Mouse (Mus musculus) B cell, adult 2 months (primary cell): ENCODE measurements around the gene Barhl1.

Experiments
- DNase-seq, 2 experiments: peaks; one replicate each; pipeline ENCODE4 v3.0.0; 2022

Barhl1 gene

DNA sequence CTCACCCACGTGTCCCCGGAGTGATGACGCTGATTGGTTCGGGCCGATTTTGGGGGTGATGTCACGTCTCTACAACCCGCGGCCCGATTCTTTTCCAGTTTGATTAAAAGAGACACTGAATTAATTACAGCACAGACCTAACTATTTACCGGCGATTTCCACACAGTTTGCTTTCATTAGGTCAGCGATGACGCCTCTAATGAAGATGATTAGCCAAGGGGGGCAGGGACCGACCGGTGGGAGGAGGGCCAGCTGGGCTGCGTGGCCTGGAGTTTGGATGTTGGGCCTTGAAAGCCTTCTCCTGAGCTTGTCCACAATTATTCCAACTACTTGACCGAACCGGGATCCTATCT is at the start of gene Barhl1:
Gene Barhl1 (minus strand): TSS at position 156 of the 353 bp plus-strand sequence.
- peak in 1 of 2 experiments; percentile 7 for DNase-seq

DNA sequence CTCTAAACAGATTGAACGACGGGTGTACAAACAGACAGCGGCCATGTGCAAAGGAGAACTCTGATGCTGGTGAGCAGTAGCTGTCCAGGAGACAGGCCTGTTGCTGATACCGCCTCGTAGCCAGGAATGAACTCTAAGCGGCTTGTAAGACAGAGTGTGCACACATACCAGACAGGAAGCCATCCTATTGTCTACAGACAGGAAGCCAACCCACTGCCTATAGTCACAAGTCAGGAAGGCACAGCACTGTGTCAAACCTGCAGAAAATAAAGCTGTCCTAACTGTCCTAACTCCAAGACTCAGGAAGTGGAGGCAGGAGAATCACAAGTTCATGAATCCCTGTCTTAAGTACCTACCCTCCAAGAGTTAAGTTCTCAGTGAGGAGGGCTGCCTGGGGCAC is 47.1 kb upstream of the Barhl1 start:
- DNase-seq, result no peak

DNA sequence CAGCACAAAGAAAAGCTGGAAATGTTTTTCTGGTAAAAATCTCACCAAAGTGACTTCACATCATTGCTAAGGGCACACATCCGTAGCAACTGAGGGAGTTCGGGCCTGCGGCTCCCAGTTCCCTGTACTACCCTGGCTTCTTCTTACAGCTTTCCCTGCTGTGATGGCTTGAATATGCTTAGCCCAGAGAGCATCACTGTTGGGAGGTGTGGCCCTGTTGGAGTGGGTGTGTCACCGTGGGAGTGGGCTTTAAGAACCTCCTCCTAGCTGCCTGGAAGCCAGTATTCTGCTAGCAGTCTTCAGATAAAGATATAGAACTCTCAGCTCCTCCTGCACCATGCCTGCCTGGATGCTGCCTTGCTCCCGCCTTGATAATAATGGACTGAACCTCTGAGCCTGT is 45.2 kb upstream of the Barhl1 start:
- no peak for DNase-seq

DNA sequence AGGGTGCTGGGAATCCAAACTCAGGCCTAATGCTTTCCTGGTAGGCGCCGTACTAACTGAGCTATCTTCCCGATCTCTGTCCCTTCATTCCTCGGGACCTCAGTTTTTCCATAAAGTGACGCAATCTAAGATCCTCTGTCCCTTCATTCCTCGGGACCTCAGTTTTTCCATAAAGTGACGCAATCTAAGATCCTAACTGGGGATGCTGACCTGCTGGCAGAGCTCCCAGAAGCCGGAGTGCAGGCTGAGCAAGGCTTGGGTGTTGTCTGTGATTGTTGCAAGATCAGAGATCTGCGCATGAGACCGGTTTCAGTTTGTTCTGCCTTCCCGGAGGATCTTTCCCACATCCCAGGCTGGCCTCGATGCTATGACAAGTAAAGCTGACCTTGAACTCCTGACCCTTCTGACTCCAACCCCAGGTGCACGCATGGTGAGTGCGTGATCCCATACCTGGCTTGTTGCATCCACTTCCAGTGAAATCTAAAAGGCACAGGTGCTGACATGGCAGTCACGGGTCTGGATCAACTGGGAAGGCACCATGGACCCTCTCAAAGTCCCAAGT is 44.6 kb upstream of the Barhl1 start:
- DNase-seq, result no peak

- no peak for DNase-seq
Observed at GRCm38 (mm10) chr2:28956874-28957273, 40.4 kb upstream of the Barhl1 start.

- no peak for DNase-seq
Observed at GRCm38 (mm10) chr2:28954595-28954994, 38.1 kb upstream of the Barhl1 start.

DNA sequence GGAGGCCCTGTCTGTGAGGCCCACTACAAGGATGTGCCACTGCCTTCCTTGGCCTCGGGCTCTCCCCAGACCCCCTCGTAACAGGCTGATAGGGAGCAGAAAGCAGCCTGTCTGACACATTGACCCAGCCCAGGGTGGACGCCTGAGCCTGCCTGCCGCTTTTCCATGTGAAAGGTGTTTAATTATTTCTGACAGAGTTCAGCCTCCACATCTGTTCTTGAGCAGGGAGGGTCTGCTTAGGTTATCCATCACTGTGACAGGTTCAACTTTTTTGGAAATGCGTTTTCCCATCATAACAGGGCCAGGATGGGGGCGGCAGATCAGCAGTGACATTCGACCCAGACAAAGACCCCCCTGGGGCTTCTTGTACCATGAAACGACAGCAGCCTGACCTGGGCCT is 36.5 kb upstream of the Barhl1 start:
- DNase-seq, result no peak

DNA sequence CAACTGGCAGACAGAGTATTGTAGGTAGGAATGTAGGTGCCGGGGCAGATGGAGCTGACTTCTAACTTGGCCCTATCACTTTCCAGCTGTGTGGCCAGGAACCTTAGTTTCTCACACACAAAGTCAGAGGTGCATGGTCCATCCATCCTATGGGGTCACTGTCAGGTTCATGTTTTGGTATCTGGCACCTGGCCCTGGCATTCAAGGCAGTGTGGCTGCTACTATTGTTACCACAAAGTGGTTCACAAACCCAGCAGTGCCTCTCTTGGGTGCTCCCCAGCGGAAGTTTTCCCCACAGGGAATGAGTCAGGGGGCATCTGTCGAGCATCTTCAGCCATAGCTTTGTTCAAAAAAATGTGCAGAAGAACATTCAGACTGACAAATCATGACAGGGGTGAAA is 29.8 kb upstream of the Barhl1 start:
- DNase-seq, result no peak

DNA sequence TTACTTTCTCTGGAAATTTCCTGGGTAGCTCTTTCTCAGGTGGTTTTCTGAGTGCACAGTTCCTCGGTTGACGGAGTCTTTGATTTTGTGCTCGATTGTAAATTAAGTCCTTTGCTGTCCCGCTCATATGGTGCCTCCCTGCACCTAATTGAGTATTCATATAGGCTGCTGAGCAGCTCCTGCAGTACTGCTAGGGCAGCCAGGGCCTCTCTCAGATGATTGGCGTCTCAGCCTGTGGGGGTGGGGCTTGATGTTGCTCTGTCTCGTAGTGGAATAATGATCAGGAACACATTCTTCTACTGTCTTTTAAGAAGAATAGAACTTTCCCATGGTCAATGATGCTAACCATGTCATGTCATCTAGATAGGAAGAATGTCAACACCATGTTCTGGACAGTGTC is 28.9 kb upstream of the Barhl1 start:
- no peak for DNase-seq

GRCm38 (mm10) chr2:28943666-28944516 is 27.4 kb upstream of the Barhl1 start:
- no peak for DNase-seq

GRCm38 (mm10) chr2:28938997-28939396 is 22.5 kb upstream of the Barhl1 start:
- DNase-seq, result no peak

DNA sequence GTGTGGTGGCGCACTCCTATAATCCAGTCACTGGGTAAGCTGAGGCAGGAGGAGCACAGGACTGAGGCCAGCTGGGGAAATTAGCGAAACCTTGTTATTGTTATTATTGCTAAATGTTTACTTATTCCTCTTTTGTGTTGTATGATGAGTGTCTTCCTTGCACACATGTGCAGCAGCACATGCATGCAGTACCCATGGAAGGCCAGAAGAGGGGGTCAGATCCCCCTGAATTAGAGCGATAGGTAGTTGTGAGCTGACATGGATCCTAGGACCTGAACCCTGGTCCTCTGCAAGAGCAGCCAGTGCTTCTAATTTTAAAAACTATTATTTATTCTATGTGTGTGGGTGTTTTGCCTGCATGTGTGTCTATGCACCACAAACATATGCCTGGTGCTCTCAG is 14.1 kb upstream of the Barhl1 start:
- DNase-seq, result no peak

DNA sequence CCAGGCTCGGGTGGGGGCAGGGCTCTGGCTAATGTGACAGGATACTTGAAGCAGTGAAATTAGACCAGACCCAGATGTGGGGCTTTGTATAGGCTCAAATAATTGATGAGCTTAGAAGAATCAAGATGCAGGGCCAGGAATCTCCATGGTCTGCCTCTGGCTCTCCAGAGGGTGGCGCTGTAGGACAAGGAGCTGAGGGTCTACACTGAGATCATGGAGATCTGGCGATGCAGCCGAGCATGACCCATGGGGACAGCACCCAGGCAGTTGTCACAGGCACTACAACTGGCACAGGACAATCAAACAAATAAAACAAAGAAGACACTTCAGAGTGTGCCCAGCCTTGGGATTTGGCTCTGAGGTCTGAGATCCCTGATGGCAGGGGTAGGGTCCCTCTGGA is 7.4 kb upstream of the Barhl1 start:
- DNase-seq, result peak; percentile 73 to 75

DNA sequence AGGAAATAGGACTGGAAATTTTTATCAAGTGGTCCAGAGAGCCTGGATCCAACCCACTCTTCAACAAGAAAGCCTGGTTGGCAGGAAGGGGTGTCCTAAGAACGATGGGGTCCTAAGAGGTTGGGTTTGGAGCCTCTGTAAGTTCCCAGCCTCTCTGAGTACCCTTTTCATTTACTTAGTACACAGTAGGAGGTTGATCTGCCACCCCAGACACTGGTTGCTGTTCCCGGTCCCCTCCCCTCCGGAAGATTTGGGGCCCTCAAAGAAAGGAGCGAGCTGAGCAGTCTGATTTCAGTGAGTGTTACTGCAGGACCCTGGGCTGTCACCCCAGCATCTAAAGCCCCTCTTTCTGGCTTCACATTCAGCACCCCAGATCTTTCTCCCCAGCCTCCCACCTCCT is 2.5 kb upstream of the Barhl1 start:
- no peak for DNase-seq

DNA sequence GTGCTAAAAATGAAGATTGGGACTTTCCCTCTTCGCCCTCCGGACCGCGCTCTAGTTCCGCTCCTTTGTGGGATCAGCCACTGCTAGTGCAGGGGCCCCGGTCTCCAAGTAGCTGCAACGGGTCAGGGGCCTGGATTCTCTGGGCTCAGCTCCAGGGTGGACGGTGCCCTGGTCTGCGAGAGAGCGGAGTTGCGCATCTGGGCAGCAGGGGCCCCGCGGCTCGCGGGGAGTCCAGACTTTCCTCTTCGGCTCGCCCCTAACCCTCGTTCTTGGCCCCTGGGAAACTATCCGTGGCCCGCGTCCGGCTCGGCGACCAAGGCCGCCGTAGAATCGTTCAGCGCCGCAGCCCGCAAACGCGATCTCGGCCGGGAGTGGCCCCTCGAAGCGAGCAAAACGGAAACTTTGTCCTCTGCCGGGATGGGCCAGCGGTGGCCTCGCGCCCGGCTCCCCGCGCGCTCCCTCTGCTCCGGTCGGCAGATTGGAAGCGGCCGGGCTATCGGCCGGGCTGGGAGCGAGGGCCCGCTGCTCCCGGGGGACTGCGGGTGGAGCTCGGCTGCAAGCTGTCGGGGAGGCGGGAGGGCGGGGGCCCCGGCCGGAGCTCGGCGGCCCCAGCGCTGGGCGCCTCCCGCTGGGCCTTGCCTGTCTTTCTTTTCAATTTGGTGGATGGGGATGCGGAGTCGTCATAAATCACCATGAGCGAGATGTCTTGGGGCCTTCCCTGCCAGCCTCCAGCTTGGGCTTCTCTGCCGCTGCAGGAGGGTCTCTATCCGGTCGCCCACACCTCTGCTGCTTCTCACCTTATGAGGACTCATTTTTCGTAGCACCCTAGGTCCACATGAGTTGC is 1.3 kb upstream of the Barhl1 start:
- DNase-seq, result peak in 1 of 2 experiments; percentile 20

DNA sequence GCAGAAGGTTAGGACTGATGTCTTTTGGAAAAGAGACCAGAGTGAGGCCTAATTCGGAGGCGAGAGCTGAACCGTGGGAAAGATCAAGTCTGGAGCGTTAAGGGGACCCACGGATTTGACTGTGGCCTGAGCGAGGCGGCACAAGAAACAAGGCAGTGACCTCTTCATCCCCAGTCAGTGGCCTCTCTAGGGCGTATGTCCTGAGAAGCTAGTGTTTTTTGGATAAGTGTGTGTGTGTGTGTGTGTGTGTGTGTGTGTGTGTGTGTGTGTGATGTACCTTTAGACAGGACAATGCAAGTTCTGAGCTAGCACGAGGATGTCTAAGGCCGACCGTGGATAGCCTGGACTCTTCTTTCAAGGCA is 669 bp upstream of the Barhl1 start:
- DNase-seq, result no peak

GRCm38 (mm10) chr2:28915768-28916512 is 528 bp downstream of the Barhl1 start:
- DNase-seq, result peak; percentile 77

DNA sequence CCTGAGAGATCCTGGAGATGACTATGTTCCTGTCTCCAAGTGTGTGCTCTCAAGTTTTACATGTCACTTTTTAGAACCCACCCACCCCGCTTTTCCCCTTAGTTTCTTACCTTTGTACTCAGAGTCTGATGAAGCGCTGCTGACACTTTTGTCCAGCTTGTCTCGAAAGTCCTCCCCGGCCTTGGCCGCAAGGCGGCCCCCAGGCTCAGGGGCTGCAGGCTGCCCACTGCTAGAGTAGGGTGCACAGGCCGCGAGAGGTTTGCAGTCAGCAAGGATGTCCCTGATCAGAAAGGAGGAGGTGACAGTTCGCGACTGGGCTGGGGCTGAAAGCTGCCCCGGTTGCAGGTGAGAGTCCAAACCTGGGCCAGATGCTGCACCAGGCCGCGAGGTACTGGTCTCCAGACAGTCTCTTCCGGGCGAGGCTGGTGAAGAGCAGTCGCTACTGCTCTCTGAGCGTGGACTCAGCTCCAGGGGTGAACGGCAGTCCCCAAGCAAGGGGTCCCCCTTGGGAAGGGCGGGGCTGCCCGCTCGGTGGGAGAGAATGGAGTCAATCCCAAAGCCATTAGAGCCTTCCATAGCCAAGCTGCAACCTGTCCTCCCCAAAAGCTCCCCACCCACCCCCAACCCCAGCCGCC is 1.2 kb downstream of the Barhl1 start:
- DNase-seq, result no peak

- DNase-seq, result no peak
Observed at GRCm38 (mm10) chr2:28914121-28914520, 2.3 kb downstream of the Barhl1 start.

- no peak for DNase-seq
Observed at GRCm38 (mm10) chr2:28912961-28913360, 3.5 kb downstream of the Barhl1 start.

GRCm38 (mm10) chr2:28912039-28912700 is 4.3 kb downstream of the Barhl1 start:
- DNase-seq, result no peak
